Mouse (Mus musculus): ENCODE measurements at regions not wholly inside any gene's neighbourhood (a gene's known extent, or its start where the extent isn't known, plus 50 kb on each side); places are given as distances from the start of the nearest gene placed in this dataset.
"Not testable (repeated sequence)": the region's sequence is repeated elsewhere in the genome, so short reads cannot be mapped to it uniquely, and the experiment has no call there.

GRCm38 (mm10) chr16:12516834-12517685 lies 533.1 kb downstream of the Shisa9 start:
- no peak for DNase-seq

GRCm38 (mm10) chr16:12518264-12518663 lies 534.4 kb downstream of the Shisa9 start:
- no peak for DNase-seq

GRCm38 (mm10) chr16:12521711-12522476 lies 538.0 kb downstream of the Shisa9 start:
- no peak for DNase-seq

- DNase-seq: no peak
Measured at GRCm38 (mm10) chr16:12548462-12548861, 561.0 kb upstream of the Ercc4 start.

GRCm38 (mm10) chr16:12588889-12589288 lies 520.6 kb upstream of the Ercc4 start:
- DNase-seq: no peak

- no peak for DNase-seq
Measured at GRCm38 (mm10) chr16:12608259-12608658, 501.2 kb upstream of the Ercc4 start.

- no peak for DNase-seq
Measured at GRCm38 (mm10) chr16:12611106-12611505, 498.4 kb upstream of the Ercc4 start.

- DNase-seq: no peak
Measured at GRCm38 (mm10) chr16:12617781-12618180, 491.7 kb upstream of the Ercc4 start.

- DNase-seq: no peak
Measured at GRCm38 (mm10) chr16:12632533-12632932, 477.0 kb upstream of the Ercc4 start.

GRCm38 (mm10) chr16:12638971-12639640 lies 470.4 kb upstream of the Ercc4 start:
- DNase-seq: no peak

GRCm38 (mm10) chr16:12643053-12643452 lies 466.4 kb upstream of the Ercc4 start:
- DNase-seq: no peak

GRCm38 (mm10) chr16:12644621-12645020 lies 464.9 kb upstream of the Ercc4 start:
- no peak for DNase-seq

GRCm38 (mm10) chr16:12652180-12652579 lies 457.3 kb upstream of the Ercc4 start:
- no peak for DNase-seq

- DNase-seq: not testable (repeated sequence)
Measured at GRCm38 (mm10) chr16:12673656-12674055, 435.8 kb upstream of the Ercc4 start.

GRCm38 (mm10) chr16:12681474-12681873 lies 428.0 kb upstream of the Ercc4 start:
- DNase-seq: no peak

GRCm38 (mm10) chr16:12685816-12686215 lies 423.7 kb upstream of the Ercc4 start:
- no peak for DNase-seq

- DNase-seq: no peak
Measured at GRCm38 (mm10) chr16:12691776-12692175, 417.7 kb upstream of the Ercc4 start.

GRCm38 (mm10) chr16:12692739-12693292 lies 416.7 kb upstream of the Ercc4 start:
- DNase-seq: no peak

GRCm38 (mm10) chr16:12693346-12693745 lies 416.1 kb upstream of the Ercc4 start:
- no peak for DNase-seq

GRCm38 (mm10) chr16:12694646-12695045 lies 414.8 kb upstream of the Ercc4 start:
- no peak for DNase-seq

- DNase-seq: no peak
Measured at GRCm38 (mm10) chr16:12696939-12697621, 412.4 kb upstream of the Ercc4 start.

- no peak for DNase-seq
Measured at GRCm38 (mm10) chr16:12699557-12699956, 409.9 kb upstream of the Ercc4 start.

- DNase-seq: no peak
Measured at GRCm38 (mm10) chr16:12700088-12700487, 409.4 kb upstream of the Ercc4 start.
